Mouse (Mus musculus) midbrain, embryonic 12.5 days (tissue): Measurements from ENCODE around the gene P2rx3. TPM values are rescaled to one million over a fixed set of nuclear protein-coding genes. Genes with fewer than 3 reads are reported as not detected.

Source experiments
- polyA plus RNA-seq: library from polyadenylated mRNA; unstranded; fragments of >200 nt; fragmentation: Nextera tagmentation; extraction: Ambion mirVana; gene quantifications from 2 replicates; pipeline ENCODE4 v1.2.1, GENCODE M21; 2016

Gene P2rx3
- polyA plus RNA-seq, 1 experiment from 2014 or later: 4.1 TPM

Other genes starting within 250 kb of the P2rx3 start
- gene Ube2l6, start 238.6 kb downstream of the P2rx3 start, polyA plus RNA-seq: 26.6 and 31.2 TPM in 2 replicates
- gene Smtnl1, start 214.8 kb downstream of the P2rx3 start, polyA plus RNA-seq: 0.13 TPM in 1 of 2 replicates, not detected in the other
- 32.7 and 35.8 TPM in 2 replicates for gene Timm10, start 210.5 kb downstream of the P2rx3 start, polyA plus RNA-seq
- 9.5 and 10.2 TPM in 2 replicates for gene Slc43a1, start 198.6 kb downstream of the P2rx3 start, polyA plus RNA-seq
- gene Rtn4rl2, start 150.8 kb downstream of the P2rx3 start, polyA plus RNA-seq: 4.1 and 5.4 TPM in 2 replicates
- 10.5 and 14.1 TPM in 2 replicates for gene Slc43a3, start 100.9 kb downstream of the P2rx3 start, polyA plus RNA-seq
- gene Prg2, start 57.0 kb downstream of the P2rx3 start, polyA plus RNA-seq: not detected in 2 replicates
- not detected in 2 replicates for gene Prg3, start 49.2 kb downstream of the P2rx3 start, polyA plus RNA-seq
- 261 and 262 TPM in 2 replicates for gene Ssrp1, start 228 bp downstream of the P2rx3 start, polyA plus RNA-seq
- 40.3 and 48.0 TPM in 2 replicates for gene Tnks1bp1, start 10.6 kb upstream of the P2rx3 start, polyA plus RNA-seq
- gene Aplnr, start 98.8 kb upstream of the P2rx3 start, polyA plus RNA-seq: 32.9 and 33.8 TPM in 2 replicates
- 2.1 and 2.9 TPM in 2 replicates for gene Lrrc55, start 159.7 kb upstream of the P2rx3 start, polyA plus RNA-seq